13 mouse cellular contexts compared by ENCODE assay signal in the genomic region with DNA sequence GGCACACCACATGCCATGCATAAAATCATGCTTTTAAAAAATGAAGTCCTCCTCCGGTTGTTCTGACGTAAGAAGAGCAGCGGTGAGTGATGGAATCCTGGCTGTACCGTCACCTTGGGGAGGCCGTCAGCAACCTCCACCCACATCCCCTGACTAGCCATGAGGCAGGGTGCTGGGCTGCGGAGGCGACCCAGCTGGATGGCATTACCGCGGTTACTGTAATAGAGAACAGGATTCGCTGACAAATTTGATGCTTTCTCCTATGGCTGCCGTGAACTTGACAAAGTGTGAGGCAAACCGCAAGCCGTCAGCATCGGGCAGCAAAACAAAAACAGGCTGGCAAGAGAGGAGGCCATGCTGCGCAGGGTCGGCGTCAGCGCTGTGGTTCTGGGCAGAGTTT.
A peak's percentile ranks its signal among the peaks of the same experiment; 100 is the strongest.
DNase-seq lines count a peak whose midpoint lies in the region; ATAC-seq lines count a peak whose summit lies in the region.
"Had no signal": no experiment of that assay in that cellular context is flagged by ENCODE, and none has a peak within 500 bp of the region (broad histone marks: within the 10 kb centered on the region; RNA-seq: fewer than 3 reads in every experiment).

No protein-coding gene starts in this region.

- H3K36me3 ChIP-seq in embryonic facial prominence, embryonic 14.5 days (ENCODE audit: control insufficient read depth, insufficient read depth, low read length): no peaks in the 10 kb centered on the region
- H3K36me3 ChIP-seq: limb, embryonic 13.5 days had no signal

- H3K27me3 ChIP-seq in embryonic facial prominence, embryonic 14.5 days (replicated peaks; ENCODE audit: control insufficient read depth, insufficient read depth, low read length): peaks cover 21% of the 10 kb centered on the region; the same call in 1 of the 2 replicates
- H3K27me3 ChIP-seq: forebrain, embryonic 13.5 days had no signal

- H3K4me2 ChIP-seq in embryonic facial prominence, embryonic 14.5 days (ENCODE audit: low read depth, low read length): peak overlapping the region; percentile 10
- H3K4me2 ChIP-seq: forebrain, embryonic 13.5 days; limb, embryonic 13.5 days had no signal

- peak; percentile 53 for ATAC-seq in embryonic facial prominence, embryonic 14.5 days (ENCODE audit: low read depth)
- ATAC-seq: forebrain, embryonic 13.5 days had no signal

- peaks cover 13% of the 10 kb centered on the region for H3K4me1 ChIP-seq in embryonic facial prominence, embryonic 14.5 days (ENCODE audit: control insufficient read depth, insufficient read depth, low read length)
- H3K4me1 ChIP-seq: forebrain, embryonic 13.5 days had no signal

- no peaks in the 10 kb centered on the region for H3K9me3 ChIP-seq in embryonic facial prominence, embryonic 14.5 days (ENCODE audit: control insufficient read depth, low read length)
- H3K9me3 ChIP-seq: forebrain, embryonic 13.5 days; limb, embryonic 13.5 days had no signal

- no peak overlapping the region for H3K9ac ChIP-seq in embryonic facial prominence, embryonic 14.5 days (ENCODE audit: low read depth, low read length)
- H3K9ac ChIP-seq: forebrain, embryonic 13.5 days; limb, embryonic 13.5 days had no signal

- WGBS in embryonic facial prominence, embryonic 14.5 days: 49% methylated on average over 18 of the region's 18 CpGs

- H3K27ac ChIP-seq in embryonic facial prominence, embryonic 14.5 days (replicated peaks; ENCODE audit: low read depth, low read length): no peak overlapping the region
- H3K27ac ChIP-seq: forebrain, embryonic 13.5 days; limb, embryonic 13.5 days had no signal

- DNase-seq in right cerebral cortex, adult 18-20 months: peak; percentile 56
- DNase-seq in right cerebral cortex, postnatal 4 days: no peak
- DNase-seq in embryonic facial prominence, embryonic 14.5 days (ENCODE audit: low spot score): peak; percentile 68
- DNase-seq in layer of hippocampus, adult 9-10 months (ENCODE audit: low spot score): peak; percentile 10
- peak; percentile 41 for DNase-seq in telencephalon, adult 2 months (ENCODE audit: low read depth, low spot score)
- no peak for DNase-seq in kidney, adult 11 months
- no peak for DNase-seq in kidney, postnatal 36 days
- no peak for DNase-seq in embryo, embryonic 11 days
- DNase-seq: cerebellum, adult 11 months; heart, postnatal 36 days; kidney, postnatal 10 days had no signal

- H3K4me3 ChIP-seq in embryonic facial prominence, embryonic 14.5 days (ENCODE audit: low read depth, low read length): no peak overlapping the region
- H3K4me3 ChIP-seq: forebrain, embryonic 13.5 days; limb, embryonic 13.5 days had no signal

Comparison
In these comparisons a context has a peak if more than half of its experiments do, and no peak if none do; other contexts are left out.
1. DNase-seq: peak in right cerebral cortex, adult 18-20 months (single experiment), embryonic facial prominence, embryonic 14.5 days (single experiment), layer of hippocampus, adult 9-10 months (single experiment) and telencephalon, adult 2 months (single experiment); none in right cerebral cortex, postnatal 4 days (single experiment), kidney, adult 11 months (single experiment), kidney, postnatal 36 days (0 of 2) and embryo, embryonic 11 days (single experiment).